In the genomic region with DNA sequence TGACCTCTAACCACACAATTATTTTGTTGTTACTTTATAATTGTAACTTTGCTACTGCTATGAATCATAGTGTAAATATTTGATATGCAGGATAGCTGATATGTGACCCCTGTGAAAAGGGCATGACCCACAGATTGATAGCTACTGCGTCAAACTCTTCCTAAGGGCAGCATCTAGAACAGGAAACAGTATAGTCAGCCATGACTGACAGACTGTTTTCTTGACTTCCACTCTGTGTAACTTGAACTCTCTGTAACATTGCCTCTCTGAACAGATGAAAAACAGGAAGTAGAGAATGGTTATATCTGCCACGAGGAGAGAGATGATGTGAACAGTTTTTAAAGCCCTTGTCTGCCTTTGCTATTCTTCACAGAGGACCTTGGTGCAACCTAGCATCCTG, we compare ENCODE assay signal across 19 mouse cellular contexts. TPM values are rescaled to one million over a fixed set of nuclear protein-coding genes. Genes with fewer than 3 reads are reported as not detected.
DNase-seq lines count a peak whose midpoint lies in the region; ATAC-seq and TF ChIP-seq lines count a peak whose summit lies in the region.
"Had no signal": no experiment of that assay in that cellular context is flagged by ENCODE, and none has a peak within 500 bp of the region (broad histone marks: within the 10 kb centered on the region; RNA-seq: fewer than 3 reads in every experiment).

No protein-coding gene starts in this region.

- no peaks in the 10 kb centered on the region for H3K27me3 ChIP-seq in kidney, adult 2 months (replicated peaks; ENCODE audit: control insufficient read depth, insufficient read depth, low read length)
- H3K27me3 ChIP-seq in kidney, embryonic 14.5 days (ENCODE audit: control insufficient read depth, insufficient read depth, low read length): no peaks in the 10 kb centered on the region
- H3K27me3 ChIP-seq in lung, postnatal 0 days (replicated peaks; ENCODE audit: insufficient read depth, low read length): no peaks in the 10 kb centered on the region
- H3K27me3 ChIP-seq: forebrain, embryonic 15.5 days; hindbrain, embryonic 12.5 days; limb, embryonic 12.5 days had no signal

- no peak overlapping the region for H3K4me2 ChIP-seq in kidney, embryonic 14.5 days (replicated peaks; ENCODE audit: low read depth, low read length)
- no peak overlapping the region for H3K4me2 ChIP-seq in lung, postnatal 0 days (replicated peaks; ENCODE audit: low read depth, low read length)
- H3K4me2 ChIP-seq: forebrain, embryonic 15.5 days; hindbrain, embryonic 12.5 days; limb, embryonic 12.5 days had no signal

- ATAC-seq in kidney, embryonic 14.5 days (ENCODE audit: low FRiP score, low TSS enrichment): no peak
- ATAC-seq in lung, postnatal 0 days: 0 out of 2 replicates have a peak, but pooled peaks have one; percentile 16
- no peak for ATAC-seq in erythroid progenitor cell, adult 5-6 weeks (replicated peaks; ENCODE audit: low FRiP score, poor library complexity, severe bottlenecking)
- ATAC-seq: forebrain, embryonic 15.5 days; midbrain, embryonic 16.5 days had no signal

- peak; percentile 44 for DNase-seq in kidney, adult 2 months
- DNase-seq in lung, postnatal 0 days (ENCODE audit: low spot score): peak; percentile 30
- DNase-seq in lung, postnatal 10 days: no peak
- peak; percentile 57 for DNase-seq in kidney, postnatal 14 days
- no peak for DNase-seq in neural tube, embryonic 10.5 days (ENCODE audit: extremely low spot score, low spot score)
- DNase-seq in cerebellum, postnatal 36 days: no peak
- DNase-seq: cerebellum, postnatal 10 days; lung, adult 2 months; thymus, adult 2 months had no signal

- no peak overlapping the region for H3K9ac ChIP-seq in kidney, embryonic 14.5 days (ENCODE audit: low read depth, low read length)
- H3K9ac ChIP-seq in lung, postnatal 0 days (replicated peaks; ENCODE audit: low read depth): no peak overlapping the region
- H3K9ac ChIP-seq: forebrain, embryonic 15.5 days; hindbrain, embryonic 12.5 days; limb, embryonic 12.5 days had no signal

- WGBS in kidney, adult 2 months: 7% methylated on average over 2 of the region's 2 CpGs
- 14% methylated on average over 2 of the region's 2 CpGs for WGBS in kidney, embryonic 14.5 days
- 9% methylated on average over 2 of the region's 2 CpGs for WGBS in lung, postnatal 0 days

- peak overlapping the region; percentile 63 for H3K27ac ChIP-seq in kidney, adult 2 months (ENCODE audit: insufficient read depth, low read depth, low read length)
- no peak overlapping the region for H3K27ac ChIP-seq in kidney, embryonic 14.5 days (ENCODE audit: low read depth, low read length)
- no peak overlapping the region for H3K27ac ChIP-seq in lung, postnatal 0 days (ENCODE audit: low read length)
- H3K27ac ChIP-seq: embryonic facial prominence, embryonic 10.5 days; forebrain, embryonic 15.5 days; hindbrain, embryonic 12.5 days; layer of hippocampus, adult 2 months; limb, embryonic 12.5 days had no signal

- no peak for TF ChIP-seq POLR2A in kidney, adult 2 months (IDR thresholded peaks at IDR 0.05; ENCODE audit: low read depth, low read length)

- TF ChIP-seq EP300 in lung, postnatal 0 days (IDR thresholded peaks at IDR 0.05): peak; percentile 30; the same call in 1 of the 2 replicates

- H3K4me1 ChIP-seq in kidney, adult 2 months (ENCODE audit: control insufficient read depth, insufficient read depth, low read length): no peaks in the 10 kb centered on the region
- no peaks in the 10 kb centered on the region; the same call in 1 of the 2 replicates for H3K4me1 ChIP-seq in kidney, embryonic 14.5 days (ENCODE audit: control insufficient read depth, insufficient read depth, low read length)
- no peaks in the 10 kb centered on the region for H3K4me1 ChIP-seq in lung, postnatal 0 days (ENCODE audit: insufficient read depth, low read depth, low read length)
- H3K4me1 ChIP-seq: forebrain, embryonic 15.5 days; hindbrain, embryonic 12.5 days; limb, embryonic 12.5 days had no signal

- TF ChIP-seq CTCF in kidney, adult 2 months (conservative IDR thresholded peaks at IDR 0.05; ENCODE audit: insufficient read depth, insufficient read length, low read depth, low read length): no peak
- TF ChIP-seq CTCF in lung, postnatal 0 days (IDR thresholded peaks at IDR 0.05): no peak

- H3K4me3 ChIP-seq in kidney, adult 2 months (ENCODE audit: insufficient read depth, low read depth, low read length): no peak overlapping the region
- no peak overlapping the region for H3K4me3 ChIP-seq in kidney, embryonic 14.5 days (ENCODE audit: low read length)
- no peak overlapping the region for H3K4me3 ChIP-seq in lung, postnatal 0 days (ENCODE audit: low read depth, low read length)
- H3K4me3 ChIP-seq: embryonic facial prominence, embryonic 10.5 days; forebrain, embryonic 15.5 days; hindbrain, embryonic 12.5 days; layer of hippocampus, adult 2 months; limb, embryonic 12.5 days had no signal

- H3K36me3 ChIP-seq in kidney, adult 2 months (ENCODE audit: control insufficient read depth, insufficient read depth, low read length): no peaks in the 10 kb centered on the region
- H3K36me3 ChIP-seq in kidney, embryonic 14.5 days (ENCODE audit: control insufficient read depth, insufficient read depth, low read length): no peaks in the 10 kb centered on the region
- H3K36me3 ChIP-seq in lung, postnatal 0 days (ENCODE audit: insufficient read depth, low read length): no peaks in the 10 kb centered on the region
- H3K36me3 ChIP-seq: embryonic facial prominence, embryonic 10.5 days; forebrain, embryonic 15.5 days; G1E; hindbrain, embryonic 12.5 days; limb, embryonic 12.5 days had no signal

- H3K9me3 ChIP-seq in kidney, embryonic 14.5 days (ENCODE audit: control insufficient read depth, low read length): no peaks in the 10 kb centered on the region
- H3K9me3 ChIP-seq in lung, postnatal 0 days (ENCODE audit: low read length): no peaks in the 10 kb centered on the region
- H3K9me3 ChIP-seq: embryonic facial prominence, embryonic 10.5 days; forebrain, embryonic 15.5 days; G1E; hindbrain, embryonic 12.5 days; limb, embryonic 12.5 days had no signal

RNA-seq across cellular contexts. Expression of a gene that starts 21.7 kb away (rescaled TPM):
- 0.19 and 0.27 TPM in 2 replicates for polyA plus RNA-seq in kidney, adult 2 months (2012; rRNA removed)
- polyA plus RNA-seq in kidney, embryonic 14.5 days (2014; fragmentation: Nextera tagmentation; extraction: Ambion mirVana): 0.43 and 0.62 TPM in 2 replicates
- 19.6 and 19.9 TPM in 2 replicates for polyA plus RNA-seq in lung, postnatal 0 days (2015; fragmentation: Nextera tagmentation; extraction: Ambion mirVana)
- 1.7 TPM in 1 of 2 replicates, not detected in the other for total RNA-seq in erythroid progenitor cell, adult 5-6 weeks (2015; ENCODE audit: low replicate concordance)
- total RNA-seq in erythroid progenitor cell, adult 5-6 weeks (2017; ENCODE audit: low replicate concordance): 0.64 TPM in 1 of 2 replicates, not detected in the other
- polyA plus RNA-seq: C2C12, G1E had no signal

Comparison
In these comparisons a context has a peak if more than half of its experiments do, and no peak if none do; other contexts are left out.
1. DNase-seq: peak in kidney, adult 2 months (single experiment), lung, postnatal 0 days (single experiment) and kidney, postnatal 14 days (single experiment); none in lung, postnatal 10 days (single experiment), neural tube, embryonic 10.5 days (single experiment) and cerebellum, postnatal 36 days (0 of 2).
2. RNA of a gene that starts 21.7 kb away (polyA plus RNA-seq): 19.6 to 19.9 TPM in lung, postnatal 0 days; 0.43 to 0.62 TPM in kidney, embryonic 14.5 days and 0.19 to 0.27 TPM in kidney, adult 2 months; every median in the first group is over 10 times any median in the second.